Mouse (Mus musculus) gastrocnemius, adult 18-20 months (tissue): ENCODE results near the gene Cx3cr1. TPM values are rescaled to one million over a fixed set of nuclear protein-coding genes. Genes with fewer than 3 reads are reported as not detected.
"Not testable (repeated sequence)": the region's sequence is repeated elsewhere in the genome, so short reads cannot be mapped to it uniquely, and the experiment has no call there.

Source experiments
- DNase-seq: peaks from one replicate; pipeline ENCODE4 v3.0.0; 2021; ENCODE audit warnings: low spot score
- total RNA-seq, 2 experiments: library from RNA; stranded (reverse); gene quantifications; 2 replicates each; pipeline ENCODE4 v1.2.3; 2021

The Cx3cr1 gene
- total RNA-seq, 2 experiments from 2014 or later = 0.21 TPM; not detected in 1

DNA sequence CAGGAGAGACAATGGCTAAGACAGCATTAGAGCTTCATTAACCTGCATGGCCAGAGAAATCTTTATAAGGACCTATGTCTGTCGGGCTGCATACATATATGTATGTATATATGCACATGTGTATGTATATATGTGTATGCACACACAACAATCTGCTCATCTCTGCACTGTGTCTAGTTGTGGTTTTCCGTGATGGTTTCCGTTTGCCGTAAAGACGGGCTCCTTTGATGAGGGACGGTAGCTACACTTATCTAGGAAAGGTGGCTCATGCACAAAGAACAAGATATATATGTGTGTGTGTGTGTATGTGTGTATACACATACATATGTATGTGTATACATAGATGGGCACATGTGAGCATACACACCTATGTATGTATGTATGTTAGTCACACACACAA is 39.8 kb downstream of the Cx3cr1 start:
- DNase-seq = no peak

GRCm38 (mm10) chr9:120027401-120028151 is 42.1 kb downstream of the Cx3cr1 start:
- DNase-seq = peak; percentile 70

DNA sequence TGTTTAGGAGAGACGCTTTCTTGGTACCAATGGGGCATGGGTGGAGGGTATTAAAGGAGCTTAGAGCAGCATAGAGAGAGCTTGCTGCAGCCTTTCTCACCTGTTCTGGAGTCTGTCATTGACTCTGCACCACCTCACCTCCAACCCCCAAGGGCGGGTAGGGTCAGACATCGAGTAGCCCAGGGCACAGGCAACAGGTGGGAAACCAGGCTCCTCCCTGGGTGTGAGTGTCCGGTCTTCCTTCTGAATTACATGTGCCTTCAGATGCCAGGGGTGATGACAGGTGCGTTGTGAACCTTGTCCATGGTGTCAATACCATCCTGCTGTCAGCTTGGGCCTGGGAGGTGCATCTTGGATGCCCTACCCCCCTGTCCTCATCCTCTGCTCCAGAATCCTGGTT is 45.1 kb downstream of the Cx3cr1 start:
- DNase-seq = no peak

DNA sequence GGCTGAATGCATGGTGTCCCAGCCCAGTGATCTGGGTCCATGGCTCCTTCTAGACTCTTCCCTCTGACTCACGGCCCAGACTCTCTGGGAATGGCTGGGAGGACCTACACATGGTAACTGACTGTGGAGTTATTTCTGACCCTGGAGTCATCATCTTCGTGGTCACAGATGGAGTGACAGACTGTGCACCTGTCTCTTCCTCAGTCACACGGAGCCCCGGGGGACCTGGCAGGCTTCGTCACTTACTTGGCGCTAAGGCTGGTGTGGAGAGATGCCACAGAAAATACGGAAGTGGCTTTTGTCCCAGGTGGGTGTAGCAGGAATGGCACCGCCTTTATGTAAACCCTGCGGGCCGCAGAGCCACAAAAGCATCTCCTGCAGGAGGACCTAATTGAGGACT is 45.5 kb downstream of the Cx3cr1 start:
- DNase-seq = peak; percentile 86

GRCm38 (mm10) chr9:120023086-120023811 is 46.4 kb downstream of the Cx3cr1 start, which contains the start of gene Xirp1:
Gene Xirp1, minus strand, starts transcription at chr9:120023598.
- DNase-seq = peak; percentile 68

DNA sequence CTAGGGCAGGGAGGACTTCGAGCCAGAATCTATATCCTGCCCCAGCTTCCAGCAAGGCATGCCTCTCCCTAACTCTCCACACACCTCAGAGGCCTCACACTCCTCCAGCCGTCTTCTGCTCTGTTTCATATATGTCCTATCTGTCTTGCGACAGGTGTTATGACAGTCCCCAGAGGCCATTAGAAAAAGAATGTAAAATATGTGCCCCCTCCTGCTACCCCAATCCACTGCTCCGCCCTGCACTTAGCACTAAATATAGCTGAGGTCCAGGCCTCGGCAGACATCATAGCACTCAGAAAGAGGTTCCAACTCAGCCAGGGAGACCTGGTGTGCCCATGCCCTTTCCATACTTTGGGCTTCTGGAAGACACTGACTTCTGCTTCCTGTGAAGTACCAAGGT is 48.5 kb downstream of the Cx3cr1 start:
- no peak for DNase-seq

DNA sequence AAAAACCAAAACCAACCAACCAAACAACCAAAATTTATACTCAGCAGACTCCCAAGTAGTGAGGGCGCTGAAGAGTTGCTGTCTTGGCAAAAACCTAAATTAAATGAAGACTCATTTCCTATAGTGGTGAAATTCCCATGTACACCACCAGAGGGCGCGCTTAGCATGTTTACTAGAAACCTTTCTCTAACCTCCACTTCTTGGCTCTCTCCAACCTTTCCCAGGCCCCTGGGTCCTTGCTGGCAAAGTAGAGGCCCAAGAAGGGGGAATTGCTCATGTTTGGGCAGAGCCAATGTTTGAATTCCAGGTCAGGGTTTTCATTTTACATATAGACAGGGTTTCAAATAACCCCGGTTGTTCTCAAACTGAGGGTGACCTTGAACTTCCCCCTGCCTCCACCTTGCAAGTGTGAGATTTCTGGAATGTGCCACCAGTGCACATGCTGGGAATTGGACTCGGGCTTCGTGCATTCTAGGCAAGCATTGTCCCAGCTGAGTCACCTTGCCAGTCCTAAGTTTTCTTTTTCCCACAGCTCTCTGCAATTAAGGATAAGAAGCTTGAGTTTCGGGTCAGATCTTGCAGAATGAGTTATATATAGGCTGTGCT is 49.3 kb downstream of the Cx3cr1 start:
- peak; percentile 84 for DNase-seq

DNA sequence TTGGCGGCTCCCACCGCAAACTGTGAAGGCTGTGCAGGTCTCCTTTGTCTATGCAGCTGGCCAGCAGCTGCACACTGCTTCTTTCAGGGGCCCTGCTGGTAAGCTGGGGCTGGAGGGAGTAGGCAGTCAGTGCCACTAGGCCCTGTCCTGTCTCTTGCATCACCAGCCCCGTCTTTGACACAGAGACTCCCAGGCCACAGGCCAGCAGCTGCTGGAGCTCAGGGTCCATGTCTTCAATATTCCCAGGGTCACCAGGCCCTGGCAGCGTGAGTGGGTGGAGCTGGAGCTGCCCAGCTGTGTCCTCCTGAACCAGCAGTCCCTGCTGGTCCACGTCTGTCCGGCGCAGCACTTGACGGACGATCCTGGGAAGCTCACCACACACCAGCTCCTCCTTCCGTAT is 52.7 kb downstream of the Cx3cr1 start:
- no peak for DNase-seq

GRCm38 (mm10) chr9:120014828-120015227 is 54.9 kb downstream of the Cx3cr1 start:
- no peak for DNase-seq

GRCm38 (mm10) chr9:120013251-120013820 is 56.3 kb downstream of the Cx3cr1 start:
- DNase-seq = no peak

DNA sequence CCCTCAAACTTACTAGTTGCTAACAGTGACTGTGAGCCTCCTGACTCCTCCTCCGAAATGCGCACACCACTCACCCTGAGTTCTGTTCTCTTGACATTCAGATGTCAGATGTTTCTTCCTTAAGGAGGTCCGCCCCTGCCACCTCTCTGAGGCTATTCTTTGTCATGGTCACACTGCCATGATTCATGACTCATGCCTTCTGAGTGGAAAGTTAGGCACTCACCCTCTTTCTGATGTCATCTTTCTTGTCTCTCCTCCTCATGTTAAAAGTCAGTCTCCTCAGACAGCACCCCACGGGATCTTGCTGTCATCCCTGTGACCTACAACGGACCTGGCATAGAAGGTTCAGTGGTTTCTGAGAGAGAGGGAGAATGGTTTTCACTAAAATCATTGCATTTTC is 56.9 kb downstream of the Cx3cr1 start:
- DNase-seq = no peak

GRCm38 (mm10) chr9:120012161-120012560 is 57.5 kb downstream of the Cx3cr1 start:
- DNase-seq = not testable (repeated sequence)

- peak; percentile 81 for DNase-seq
Measured at GRCm38 (mm10) chr9:120011533-120011932, 58.1 kb downstream of the Cx3cr1 start.

GRCm38 (mm10) chr9:120010781-120011511 is 58.7 kb downstream of the Cx3cr1 start:
- peak; percentile 98 for DNase-seq

- DNase-seq = no peak
Measured at GRCm38 (mm10) chr9:120009871-120010270, 59.8 kb downstream of the Cx3cr1 start.

GRCm38 (mm10) chr9:120009226-120009841 is 60.3 kb downstream of the Cx3cr1 start:
- no peak for DNase-seq

DNA sequence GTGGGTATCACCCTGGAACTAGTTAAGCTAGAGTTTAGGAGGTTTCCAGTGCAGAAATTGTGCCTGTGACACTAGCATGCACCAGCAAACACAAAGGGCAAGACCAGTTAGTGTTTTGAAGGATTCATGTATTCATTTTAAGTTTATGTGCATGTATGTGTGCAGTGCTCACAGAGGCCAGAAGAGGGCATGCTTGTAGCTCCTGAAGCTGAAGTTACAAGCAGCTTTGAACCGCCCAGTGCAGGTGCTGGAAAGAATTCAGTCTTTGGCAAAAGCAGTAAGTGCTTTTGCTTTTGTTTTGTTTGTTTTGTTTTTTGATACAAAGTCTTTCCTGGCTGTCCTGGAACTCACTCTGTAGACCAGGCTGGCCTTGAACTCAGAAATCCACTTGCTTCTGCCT is 61.8 kb downstream of the Cx3cr1 start:
- DNase-seq = no peak

DNA sequence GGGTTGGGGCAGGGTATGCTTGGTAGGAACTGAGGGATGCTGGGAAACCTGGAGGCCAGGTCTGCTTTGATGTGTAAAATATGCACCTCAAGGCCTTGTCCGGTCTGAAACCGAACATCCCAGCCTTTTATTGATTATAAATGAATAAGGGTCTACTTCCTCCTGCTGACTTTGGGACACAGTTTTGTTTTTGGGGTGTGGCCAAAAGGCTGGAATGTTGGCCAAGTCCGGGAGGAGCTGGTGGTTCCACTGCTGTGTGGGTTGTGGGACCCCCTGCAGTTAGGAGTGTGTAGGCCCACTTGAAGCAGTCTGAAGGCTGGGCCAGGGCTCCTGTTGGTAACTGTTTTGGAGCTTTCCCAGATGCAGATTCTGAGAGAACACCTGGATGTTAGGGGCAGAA is 63.7 kb downstream of the Cx3cr1 start:
- DNase-seq = no peak

DNA sequence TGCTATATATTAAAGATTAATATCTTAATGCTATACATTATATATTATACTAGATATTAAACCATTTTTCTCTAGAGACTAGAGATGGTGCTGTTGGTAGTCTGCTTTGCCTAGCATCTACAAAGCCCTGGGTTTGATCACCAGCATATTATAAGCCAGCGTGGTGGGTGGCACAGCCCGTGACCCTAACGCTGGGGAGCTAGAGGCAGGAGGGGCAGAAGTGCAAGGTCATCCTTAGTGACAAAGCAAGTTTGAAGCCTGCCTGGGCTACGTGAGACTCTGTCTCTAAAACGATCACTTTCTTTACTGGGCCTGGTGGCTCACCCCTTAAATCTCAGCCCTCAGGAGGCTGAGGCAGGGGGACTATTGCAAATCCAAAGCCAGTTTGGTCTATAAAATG is 66.8 kb downstream of the Cx3cr1 start:
- no peak for DNase-seq

DNA sequence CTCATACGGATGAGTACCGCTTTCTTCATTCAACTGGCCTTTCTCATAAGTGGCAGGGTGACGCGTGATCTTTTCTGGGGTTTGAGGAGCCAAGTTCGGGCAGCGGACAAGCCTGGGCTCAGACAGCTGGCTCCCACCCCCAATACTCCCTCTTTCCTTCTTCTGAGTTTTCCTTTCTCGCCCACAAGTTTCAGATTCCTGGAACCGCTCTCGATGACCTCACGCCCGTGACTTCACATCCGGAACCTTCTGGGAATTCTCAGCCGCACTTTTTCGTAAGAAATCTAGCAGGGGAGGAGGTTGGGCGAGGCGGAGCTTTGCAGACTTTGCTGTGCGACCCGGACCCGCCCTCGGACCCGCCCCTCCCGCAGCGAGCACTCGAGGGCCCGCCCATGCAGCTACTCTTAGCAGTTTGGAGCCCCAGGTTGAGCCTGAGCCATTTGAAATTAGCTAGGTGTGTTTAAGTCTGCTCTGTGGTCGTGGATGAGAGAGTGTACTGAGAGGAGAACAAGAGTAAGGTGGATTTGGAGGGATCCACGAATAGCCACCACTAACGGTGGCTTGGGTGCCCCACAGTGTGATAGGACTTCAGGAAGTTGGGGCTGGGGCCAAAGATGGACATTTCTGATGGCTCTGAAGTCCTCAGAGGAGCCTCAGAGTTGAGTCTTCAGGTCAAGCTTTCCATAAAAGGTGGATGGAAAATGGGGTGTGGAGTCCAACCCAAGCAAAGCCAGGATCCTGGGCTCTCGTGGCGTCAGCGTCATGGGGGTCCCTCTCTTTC is 67.5 kb downstream of the Cx3cr1 start:
- peak; percentile 88 for DNase-seq
